Mouse (Mus musculus) CD8-positive naive resting alpha-beta T cell, adult 57 days (primary cell): Measurements from ENCODE around the gene Slamf7. TPM values are rescaled to one million over a fixed set of nuclear protein-coding genes. Genes with fewer than 3 reads are reported as not detected.

ENCODE experiments used
- total RNA-seq: library from RNA; stranded (reverse); gene quantifications from one replicate; pipeline ENCODE4 v1.2.4, GENCODE M21; 2023

Slamf7 gene
- 6.6 TPM for total RNA-seq

GRCm38 (mm10) chr1:171652734-171653133 lies at the start of gene Slamf7:
Gene Slamf7 (minus strand): TSS chr1:171653035.

GRCm38 (mm10) chr1:171681531-171682299 lies 28.9 kb upstream of the Slamf7 start, which contains the start of gene Cd48:
Gene Cd48 (plus strand): TSS chr1:171682009.

GRCm38 (mm10) chr1:171607176-171607575 lies 45.7 kb downstream of the Slamf7 start, which contains the start of gene Ly9:
Gene Ly9 (minus strand): TSS chr1:171607410.

Other genes with a start within 250 kb of the Slamf7 start
- gene Usf1, start 241.7 kb downstream of the Slamf7 start, total RNA-seq, result 102 TPM
- 5.8 TPM for gene Tstd1, start 234.2 kb downstream of the Slamf7 start, total RNA-seq
- 0.46 TPM for gene F11r, start 215.5 kb downstream of the Slamf7 start, total RNA-seq
- 4.2 TPM for gene Alyref2, start 149.6 kb downstream of the Slamf7 start, total RNA-seq
- not detected for gene Itln1, start 117.7 kb downstream of the Slamf7 start, total RNA-seq
- 3.2 TPM for gene Cd244a, start 93.8 kb downstream of the Slamf7 start, total RNA-seq
- 107 TPM for gene Ly9, start 45.6 kb downstream of the Slamf7 start, total RNA-seq
- 131 TPM for gene Cd48, start 29.0 kb upstream of the Slamf7 start, total RNA-seq
- 25.3 TPM for gene Slamf1, start 114.1 kb upstream of the Slamf7 start, total RNA-seq
- 113 TPM for gene Cd84, start 186.7 kb upstream of the Slamf7 start, total RNA-seq
- 14.8 TPM for gene Gm10521, start 242.6 kb upstream of the Slamf7 start, total RNA-seq